Mouse (Mus musculus) kidney, postnatal 25 days (tissue): ENCODE results near the gene Hexa.

Source experiments
- DNase-seq, 2 experiments: peaks; one replicate each; pipeline ENCODE4 v3.0.0; 2021; ENCODE audit warnings: mixed read lengths in 2 of 2

The Hexa gene

DNA sequence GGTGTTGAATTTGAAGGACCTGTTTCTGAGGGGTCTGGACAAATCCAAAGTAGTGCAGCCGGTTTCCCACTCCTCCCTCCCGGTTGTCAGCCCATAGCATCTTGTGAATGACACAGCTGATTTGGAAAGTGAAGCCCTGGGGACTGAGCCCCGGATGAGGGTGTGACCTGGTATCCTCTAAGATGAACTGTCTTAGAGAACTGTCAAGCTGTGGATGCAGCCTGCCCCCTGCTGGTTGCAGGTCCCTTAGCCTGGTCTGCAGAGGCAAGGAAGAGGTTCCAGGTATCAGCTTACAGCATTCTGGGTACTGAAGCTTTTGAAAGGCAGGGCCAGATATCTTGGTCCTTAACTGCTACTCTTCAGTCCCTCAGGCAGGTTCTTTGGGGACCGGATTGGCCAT lies 26.3 kb downstream of the Hexa start:
- peak; percentile 79 to 84 for DNase-seq

DNA sequence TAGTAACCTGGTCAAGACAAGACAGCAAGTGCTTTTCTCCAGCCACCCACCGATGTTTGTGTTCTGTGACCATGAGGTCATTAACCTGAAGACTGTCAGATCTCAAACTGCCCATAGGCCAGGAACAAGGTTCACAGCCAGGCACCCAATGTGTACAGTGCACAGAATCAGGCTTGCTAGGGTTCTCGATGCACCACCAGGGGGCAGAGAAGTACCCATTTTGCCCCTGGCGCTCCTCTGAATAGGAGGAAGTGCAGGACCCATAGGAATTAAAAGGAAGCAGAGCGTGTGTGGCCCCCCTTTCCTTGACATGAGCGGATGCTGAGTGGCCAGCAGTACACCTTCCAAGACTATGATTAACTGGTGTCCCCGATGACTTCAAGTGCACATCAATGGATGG lies 27.8 kb downstream of the Hexa start:
- DNase-seq = peak; percentile 73 to 78

DNA sequence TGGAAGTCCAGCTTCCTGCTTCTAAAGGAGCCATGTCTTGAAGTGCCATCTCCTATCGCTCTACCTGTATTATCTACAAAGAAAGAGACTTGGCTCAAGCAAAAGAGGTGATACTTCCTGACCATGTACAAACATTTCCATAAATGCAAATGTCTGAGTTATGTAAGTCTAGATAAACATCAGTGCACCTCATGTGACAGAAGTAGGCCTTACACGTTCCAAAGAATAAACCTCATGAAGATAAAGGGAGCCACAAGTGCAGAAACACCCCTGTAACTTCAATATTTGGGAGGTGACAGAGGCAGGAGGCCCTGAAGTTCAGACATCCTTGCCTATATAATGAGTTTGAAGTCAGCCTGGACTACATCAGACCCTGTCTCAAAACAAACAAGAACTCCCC lies 32.5 kb downstream of the Hexa start:
- DNase-seq = no peak

DNA sequence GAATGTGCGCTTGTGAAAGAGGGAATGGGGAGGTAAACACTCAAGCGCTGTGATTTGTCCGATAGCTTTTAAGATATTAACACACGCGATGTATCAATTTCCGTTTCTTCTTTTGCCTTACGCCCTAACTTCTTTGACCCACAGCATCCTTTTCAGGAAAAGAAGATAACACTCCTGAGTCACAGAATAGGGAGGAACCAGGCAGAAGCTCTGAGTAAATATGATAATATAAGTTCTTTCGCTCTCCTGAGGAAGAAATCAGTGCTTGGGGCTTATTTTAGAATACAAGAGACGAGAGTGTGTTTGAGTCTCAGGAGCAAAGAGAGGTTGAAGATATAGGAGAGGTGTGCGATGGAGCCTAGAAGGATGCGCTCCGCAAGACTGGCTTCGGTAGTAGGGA lies 38.1 kb downstream of the Hexa start:
- DNase-seq = no peak

DNA sequence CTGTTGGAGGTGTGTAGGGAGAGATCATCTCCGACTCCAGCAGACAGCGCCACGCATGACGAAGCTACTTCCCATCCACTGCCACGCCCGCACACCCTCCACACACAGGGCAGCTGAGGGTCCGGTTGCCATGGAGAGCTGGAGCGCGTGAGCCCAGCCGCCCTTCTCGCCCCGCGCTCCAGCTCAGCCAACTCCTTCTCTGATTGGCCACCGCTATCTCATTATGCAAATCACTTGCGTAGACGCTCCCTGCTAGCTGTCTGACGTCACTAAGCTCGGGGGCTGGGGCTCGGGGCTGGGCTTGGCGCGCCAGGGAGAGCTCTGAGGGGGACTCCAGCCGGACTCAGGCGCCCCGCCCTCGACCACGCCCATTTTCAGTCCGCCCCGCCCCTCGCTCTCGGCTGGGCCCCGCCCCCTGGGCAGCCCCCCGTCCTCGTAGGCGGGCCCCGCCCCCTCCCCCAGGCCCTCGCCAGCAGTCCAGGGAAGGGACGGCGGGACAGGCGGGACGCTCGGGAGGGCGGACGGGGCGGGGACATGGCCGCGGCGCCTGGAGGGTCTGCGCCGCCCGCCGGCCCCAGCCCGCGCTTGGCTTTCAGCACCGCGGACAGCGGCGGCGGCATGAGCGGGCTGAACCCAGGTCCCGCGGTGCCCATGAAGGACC lies 38.6 kb downstream of the Hexa start, which contains the start of gene Celf6:
Celf6 (plus strand) TSS at position 74 of the 661 bp plus-strand sequence.
- peak; percentile 73 to 84 for DNase-seq

DNA sequence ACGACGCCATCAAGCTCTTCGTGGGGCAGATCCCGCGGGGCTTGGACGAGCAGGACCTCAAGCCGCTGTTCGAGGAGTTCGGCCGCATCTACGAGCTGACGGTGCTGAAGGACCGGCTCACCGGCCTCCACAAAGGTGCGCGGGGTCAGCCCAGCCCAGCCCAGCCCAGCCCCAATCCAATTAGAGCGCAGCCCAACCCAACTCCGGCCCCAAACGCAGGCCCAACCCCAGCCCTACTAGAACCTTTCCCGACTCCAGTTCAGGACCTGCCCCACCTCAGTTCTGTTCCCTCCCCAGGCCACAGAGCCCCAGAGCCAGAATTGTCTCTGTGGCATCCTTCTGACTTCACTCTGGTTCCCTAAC lies 39.1 kb downstream of the Hexa start:
- no peak for DNase-seq

DNA sequence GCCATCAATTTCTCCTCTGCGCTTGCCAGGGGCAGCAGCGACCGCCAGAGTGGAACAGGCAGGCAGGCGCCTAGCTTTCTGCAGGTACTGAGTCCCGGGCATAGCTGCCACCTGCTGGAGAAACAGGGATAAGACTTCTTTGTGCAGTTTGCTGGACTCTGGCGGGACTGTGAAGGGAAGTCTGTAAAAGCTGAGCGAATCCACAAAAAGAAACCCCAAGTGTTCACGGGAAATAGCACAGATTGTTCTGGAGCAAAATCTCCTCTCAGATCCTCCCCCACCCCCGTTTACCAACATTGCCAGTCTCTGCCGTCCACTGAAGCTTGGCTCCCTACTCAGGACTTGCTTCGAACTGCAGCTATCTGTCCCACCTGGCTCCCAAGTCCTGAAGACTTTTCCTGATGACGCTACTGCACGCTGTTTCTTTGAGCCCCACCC lies 45.5 kb downstream of the Hexa start:
- DNase-seq = peak; percentile 75 to 76

DNA sequence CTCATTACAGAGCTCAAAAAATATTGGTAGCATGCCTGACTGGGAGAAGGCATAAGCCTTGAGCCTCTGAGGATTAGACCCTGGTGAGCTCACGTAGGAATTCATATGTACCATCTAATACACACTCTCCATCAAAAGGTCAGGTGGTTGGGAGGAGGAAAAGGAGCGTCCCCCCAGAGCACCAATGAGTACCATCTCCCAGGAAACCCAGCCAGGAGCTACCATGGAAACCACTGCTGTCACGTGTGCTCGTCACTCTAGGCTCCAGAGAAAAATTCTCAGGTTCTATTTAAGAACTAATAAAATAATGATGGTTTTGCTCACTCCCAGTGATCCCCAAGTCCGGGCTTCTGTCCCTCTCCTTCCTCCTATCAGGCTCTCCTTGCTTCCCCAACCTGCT lies 48.9 kb downstream of the Hexa start:
- DNase-seq = no peak

DNA sequence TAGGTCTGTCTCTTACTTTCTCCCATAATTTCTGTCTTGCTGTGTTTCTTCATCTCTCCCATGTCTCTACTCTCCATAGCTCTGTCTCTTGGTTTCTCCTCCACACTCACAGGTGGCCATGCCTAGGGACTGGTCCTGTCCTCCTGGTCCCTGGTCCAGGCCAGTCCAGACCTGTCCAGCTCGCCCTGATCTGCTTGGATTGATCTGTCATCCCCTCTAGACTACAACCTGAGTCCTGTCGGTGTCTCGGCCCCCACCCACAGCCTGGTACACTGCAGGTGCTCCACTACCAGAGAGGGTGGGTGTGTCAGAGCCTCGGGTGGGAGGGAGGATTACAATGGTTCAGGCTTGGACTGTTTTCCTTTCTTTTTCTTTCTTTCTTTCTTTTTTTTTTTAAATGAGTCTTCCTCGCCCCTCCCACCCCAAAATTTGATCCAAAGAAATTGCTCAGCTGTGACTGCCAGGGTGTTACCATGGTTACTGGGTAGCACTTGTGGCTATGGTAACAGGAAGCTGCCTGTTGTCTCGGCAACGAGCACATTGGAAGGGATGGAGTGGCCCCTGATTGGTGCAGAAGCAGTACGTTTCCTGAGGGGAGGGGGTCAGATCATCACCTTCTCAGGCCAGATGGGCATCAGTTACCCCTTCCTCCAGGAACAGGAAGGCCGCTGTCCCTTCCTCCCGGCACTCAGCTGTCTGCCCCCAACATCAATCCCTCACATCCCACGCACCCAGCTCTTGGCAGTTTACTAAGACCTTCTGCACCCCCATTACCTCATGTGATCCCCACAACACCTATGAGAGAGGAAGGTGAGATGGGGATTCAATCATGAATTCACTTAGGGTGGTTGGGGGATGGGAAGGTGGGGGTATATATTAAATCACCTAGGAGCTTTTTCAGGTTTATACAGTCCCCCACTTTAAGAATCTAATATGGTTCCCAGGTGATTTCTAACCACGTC lies 49.7 kb downstream of the Hexa start:
- DNase-seq = no peak

DNA sequence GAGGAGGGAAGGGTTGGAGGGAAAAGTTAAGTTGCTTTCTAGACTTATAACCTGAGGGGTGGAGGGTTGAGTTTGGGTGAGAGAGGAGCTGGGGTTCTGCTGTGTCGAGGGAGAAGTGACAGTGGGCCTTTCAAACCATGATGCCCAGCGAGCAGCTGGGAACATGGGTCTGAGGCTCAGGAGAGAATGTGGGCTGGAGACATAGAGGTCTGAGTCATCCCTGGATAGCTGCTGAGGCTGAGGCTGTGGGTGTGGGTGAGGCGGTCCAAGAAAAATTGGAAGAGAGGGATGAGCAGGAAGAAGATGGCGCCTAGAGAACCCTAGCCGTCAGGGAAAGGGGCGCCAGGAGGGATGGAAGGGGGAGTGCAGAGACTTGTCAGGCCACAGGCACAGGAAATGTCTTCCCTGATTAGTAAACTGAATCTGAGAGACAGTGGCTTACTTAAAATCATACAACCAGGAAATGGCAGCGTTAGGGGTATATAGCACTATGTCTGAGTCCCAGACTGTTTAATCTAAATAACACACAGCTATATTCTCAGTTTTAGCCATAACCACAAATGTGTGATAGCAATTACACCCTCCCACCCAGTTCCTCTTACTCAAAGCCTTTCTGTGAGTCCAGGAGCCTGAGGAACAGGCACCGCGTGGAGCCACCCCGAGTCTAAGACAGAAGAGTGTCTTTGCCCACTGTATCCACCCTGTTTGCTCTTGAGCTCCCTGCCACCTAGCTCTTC lies 50.5 kb downstream of the Hexa start:
- DNase-seq = no peak

DNA sequence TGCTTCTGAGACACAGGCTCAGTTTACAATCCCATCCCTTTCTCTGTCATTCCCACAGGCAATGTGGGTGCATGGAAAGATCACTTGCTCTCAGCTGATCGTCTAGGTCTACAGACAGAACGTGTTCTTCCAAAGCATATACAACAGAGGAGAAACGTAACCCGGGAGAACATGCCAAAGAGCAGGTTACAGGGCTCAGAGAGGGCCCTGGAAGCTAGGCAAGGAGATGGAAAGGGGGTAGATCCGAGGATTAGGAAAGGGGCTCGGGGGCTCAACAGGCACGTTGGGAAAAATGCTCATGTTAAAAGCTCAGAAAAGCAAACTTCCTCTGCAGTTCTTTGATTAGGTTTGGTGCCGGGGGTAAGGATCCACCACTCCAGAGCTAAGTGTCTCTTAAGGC lies 62.3 kb downstream of the Hexa start:
- no peak for DNase-seq

DNA sequence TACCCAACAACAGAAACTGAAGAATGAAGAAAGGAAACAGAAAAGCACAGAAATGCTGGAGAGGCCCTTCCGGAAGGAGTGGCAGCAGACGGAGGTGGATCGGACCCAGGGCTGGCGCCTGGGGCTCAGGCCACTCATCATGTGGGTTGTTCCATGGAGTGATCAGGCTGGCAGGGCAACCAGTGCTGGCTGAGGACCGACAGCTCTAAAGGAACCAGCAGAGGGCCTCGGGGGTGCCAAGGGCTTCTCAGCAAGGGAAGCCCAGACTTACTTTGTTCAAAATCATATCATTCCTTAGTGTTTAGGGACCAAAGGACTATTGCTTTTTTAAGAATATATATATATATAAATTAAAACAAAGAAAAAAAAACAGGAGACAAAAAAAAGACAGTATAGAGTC lies 66.6 kb downstream of the Hexa start:
- no peak for DNase-seq

DNA sequence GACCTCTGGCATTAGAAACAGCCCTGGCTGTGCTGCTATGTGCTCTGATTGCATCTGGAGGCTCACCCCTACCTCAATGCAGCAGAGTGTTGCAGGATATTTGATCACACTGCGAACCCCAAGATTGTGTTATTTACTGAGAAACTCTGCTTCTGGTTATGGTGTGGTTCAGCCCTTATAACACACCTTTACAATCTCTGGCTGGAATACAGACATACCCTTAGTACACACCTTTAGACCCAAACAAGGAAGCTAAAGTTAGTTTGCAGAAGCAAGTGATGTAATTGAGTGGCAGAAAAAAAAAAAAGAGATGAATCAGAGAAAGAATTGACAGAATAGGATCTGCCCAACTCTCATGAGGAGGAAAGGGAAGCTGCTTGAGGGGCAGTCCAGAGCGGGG lies 71.6 kb downstream of the Hexa start:
- DNase-seq = no peak
